Mouse (Mus musculus) cerebellum, postnatal 14 days (tissue): ENCODE measurements around the gene Col1a1.

Experiments
- DNase-seq, 2 experiments: peaks; one replicate each; pipeline ENCODE4 v3.0.0; 2021; ENCODE audit warnings: mixed read lengths in 2 of 2

Col1a1 gene

GRCm38 (mm10) chr11:94936045-94936444, at the start of gene Col1a1:
Gene Col1a1 (plus strand): TSS chr11:94936224.
- DNase-seq: no peak

GRCm38 (mm10) chr11:94891155-94891554, 44.9 kb upstream of the Col1a1 start:
- DNase-seq: no peak

- no peak for DNase-seq
These were observed 39.2 kb upstream of the Col1a1 start for GRCm38 (mm10) chr11:94896753-94897376.

GRCm38 (mm10) chr11:94901231-94901630, 34.8 kb upstream of the Col1a1 start:
- no peak for DNase-seq

DNA sequence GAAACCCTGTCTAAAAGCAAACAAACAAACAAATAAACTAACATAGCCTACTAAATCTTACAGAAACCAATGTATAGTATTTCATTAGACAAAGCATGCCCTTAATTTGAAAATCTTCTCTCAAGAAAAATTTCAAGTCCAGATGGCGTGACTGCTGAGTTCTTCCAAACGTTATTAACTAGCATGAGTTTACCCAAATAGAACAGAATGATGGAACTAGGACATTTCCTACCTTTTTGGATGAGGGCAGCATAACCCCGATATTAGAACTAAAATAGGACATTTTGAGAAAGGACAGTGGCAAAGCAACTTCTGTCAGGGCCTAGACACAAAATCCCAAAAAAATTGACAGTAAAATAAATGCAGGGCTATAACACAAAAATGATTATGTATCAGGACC, 31.7 kb upstream of the Col1a1 start:
- no peak for DNase-seq

DNA sequence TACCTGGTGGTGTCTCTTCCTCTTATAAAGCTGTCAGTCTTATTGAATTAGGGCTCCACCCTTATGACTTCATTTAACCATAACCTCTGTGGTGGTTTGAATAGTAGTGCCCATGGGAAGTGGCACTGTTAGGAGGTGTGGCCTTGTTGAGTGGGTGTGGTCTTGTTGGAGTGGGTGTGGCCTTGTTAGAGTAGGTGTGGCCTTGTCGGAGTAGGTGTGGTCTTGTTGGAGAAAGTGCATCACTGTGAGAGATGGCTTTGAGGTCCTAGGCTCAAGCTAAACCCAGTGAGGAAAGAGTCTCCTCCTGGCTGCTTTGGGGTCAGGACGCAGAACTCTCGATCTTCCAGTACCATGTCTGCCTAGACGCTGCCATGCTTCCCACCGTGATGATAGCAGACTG, 25.1 kb upstream of the Col1a1 start:
- DNase-seq: no peak

- peak in 1 of 2 experiments; percentile 37 for DNase-seq
These were observed 23.5 kb upstream of the Col1a1 start for GRCm38 (mm10) chr11:94912568-94912967.

- DNase-seq: peak; percentile 72 to 74
These were observed 22.5 kb upstream of the Col1a1 start for GRCm38 (mm10) chr11:94913302-94914090.

GRCm38 (mm10) chr11:94915675-94916403, 20.2 kb upstream of the Col1a1 start:
- DNase-seq: no peak

DNA sequence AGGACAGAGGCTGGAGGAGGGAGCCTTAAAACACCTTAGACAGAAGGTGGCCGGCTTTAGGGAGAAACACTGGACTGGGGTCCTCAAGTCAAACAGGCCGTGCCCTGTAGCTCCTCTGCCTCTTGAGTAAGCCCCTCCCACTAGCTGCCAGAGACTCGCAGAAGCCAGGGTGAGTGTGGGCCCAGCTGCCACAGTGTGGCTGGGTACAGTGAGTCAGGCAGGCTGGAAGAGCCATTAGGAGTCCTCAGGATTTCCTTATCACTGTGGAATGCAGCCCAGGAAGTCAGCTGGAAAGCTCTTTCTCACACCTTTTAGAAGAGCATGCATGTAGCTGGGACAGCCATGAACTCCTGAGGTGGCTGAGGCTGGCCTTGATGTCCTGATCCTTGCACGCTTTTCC, 19.5 kb upstream of the Col1a1 start:
- no peak for DNase-seq

GRCm38 (mm10) chr11:94917717-94918116, 18.3 kb upstream of the Col1a1 start:
- DNase-seq: no peak

DNA sequence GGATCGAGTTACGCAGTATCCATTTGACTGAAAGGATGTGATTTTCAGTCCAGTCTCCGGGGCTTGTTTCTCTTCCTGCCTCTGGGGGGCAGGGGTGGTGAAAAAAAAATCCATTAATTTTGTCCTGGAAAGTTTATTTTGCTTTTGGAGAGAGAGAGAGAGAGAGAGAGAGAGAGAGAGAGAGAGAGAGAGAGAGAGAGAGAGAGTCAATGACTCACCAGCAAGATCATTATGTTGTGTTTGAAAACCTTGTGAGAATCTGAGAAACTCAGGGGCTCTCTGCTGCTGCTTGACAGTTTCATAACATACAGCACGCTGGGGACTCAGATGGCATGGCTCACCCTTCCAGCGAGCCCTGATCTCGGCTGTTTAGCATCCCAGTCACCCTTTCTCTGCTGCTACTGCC, 15.0 kb upstream of the Col1a1 start:
- no peak for DNase-seq

GRCm38 (mm10) chr11:94924977-94925376, 11.0 kb upstream of the Col1a1 start:
- no peak for DNase-seq

- DNase-seq: no peak
These were observed 9.6 kb upstream of the Col1a1 start for GRCm38 (mm10) chr11:94926431-94926830.

DNA sequence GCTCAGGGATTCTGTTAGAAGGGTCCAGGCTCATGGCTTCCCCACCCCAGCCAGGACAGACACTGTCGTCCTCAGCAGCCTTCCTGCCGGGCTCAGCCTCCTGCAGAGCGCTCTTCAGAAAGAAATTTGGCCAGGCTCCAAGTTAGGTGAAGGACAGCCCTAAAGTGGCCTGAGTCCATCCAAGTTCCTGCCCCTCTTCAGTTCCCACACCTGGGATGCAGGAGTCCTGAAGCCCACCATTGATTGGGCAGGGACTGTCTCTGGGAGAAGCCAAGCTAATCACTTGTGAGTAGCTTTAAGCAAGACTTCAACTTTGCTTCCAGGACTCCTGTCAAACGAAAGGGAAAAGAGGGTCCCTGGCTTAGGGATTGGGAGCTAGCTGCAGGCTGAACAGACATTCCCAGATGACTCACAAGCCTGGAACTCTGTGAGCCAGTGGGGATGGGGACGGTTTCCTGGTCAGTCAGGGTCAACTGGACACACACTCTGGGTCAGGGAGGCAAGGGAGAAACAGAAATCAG, 8.2 kb upstream of the Col1a1 start:
- DNase-seq: no peak

- peak; percentile 58 to 74 for DNase-seq
These were observed 7.2 kb upstream of the Col1a1 start for GRCm38 (mm10) chr11:94928820-94929219.

GRCm38 (mm10) chr11:94929599-94929998, 6.4 kb upstream of the Col1a1 start:
- no peak for DNase-seq

- no peak for DNase-seq
These were observed 5.9 kb upstream of the Col1a1 start for GRCm38 (mm10) chr11:94930151-94930550.

- no peak for DNase-seq
These were observed 2.4 kb upstream of the Col1a1 start for GRCm38 (mm10) chr11:94933584-94933983.

- DNase-seq: no peak
These were observed 1.5 kb upstream of the Col1a1 start for GRCm38 (mm10) chr11:94934526-94934925.

- DNase-seq: peak; percentile 95 to 96
These were observed 849 bp downstream of the Col1a1 start for GRCm38 (mm10) chr11:94936851-94937295.

DNA sequence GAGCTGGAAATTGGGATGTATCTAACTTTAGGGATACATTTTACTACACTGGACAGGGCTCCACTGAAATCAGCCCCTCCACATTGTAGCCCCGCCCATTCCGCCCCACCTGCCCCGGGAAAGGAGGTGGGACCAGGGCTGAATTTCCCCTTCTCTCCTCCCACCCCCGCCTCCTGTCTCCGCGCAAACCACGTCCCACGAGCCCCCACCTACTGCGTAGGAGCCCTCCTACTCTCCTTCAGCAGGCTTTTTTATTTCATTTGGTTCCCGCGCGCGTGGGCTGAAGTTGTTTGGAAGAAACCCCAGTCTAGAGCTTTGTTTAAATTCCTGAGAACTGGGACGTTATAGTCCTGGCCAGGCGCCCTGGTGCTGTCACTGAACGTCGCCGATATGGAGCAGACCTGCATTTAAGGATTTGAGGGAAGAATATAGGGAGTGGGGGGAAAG, 1.3 kb downstream of the Col1a1 start:
- no peak for DNase-seq

DNA sequence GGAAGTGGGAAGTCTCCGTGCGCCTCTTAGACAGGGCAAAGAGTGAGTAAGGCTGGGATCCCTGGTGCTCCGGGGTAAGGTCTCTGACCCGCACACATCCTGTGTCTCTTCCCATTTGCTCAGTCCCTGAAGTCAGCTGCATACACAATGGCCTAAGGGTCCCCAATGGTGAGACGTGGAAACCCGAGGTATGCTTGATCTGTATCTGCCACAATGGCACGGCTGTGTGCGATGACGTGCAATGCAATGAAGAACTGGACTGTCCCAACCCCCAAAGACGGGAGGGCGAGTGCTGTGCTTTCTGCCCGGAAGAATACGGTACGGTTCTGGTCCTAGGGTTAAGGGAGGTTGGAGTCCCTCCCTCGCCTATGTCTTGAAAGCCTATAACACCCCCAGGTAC, 1.8 kb downstream of the Col1a1 start:
- no peak for DNase-seq
